Mouse (Mus musculus) kidney, adult 18-20 months (tissue): Measurements from ENCODE around the gene Tpo.
A peak's percentile ranks its signal among the peaks of the same experiment; 100 is the strongest.

Experiments used
- DNase-seq: peaks from one replicate; pipeline ENCODE4 v3.0.0; 2021

Gene Tpo

GRCm38 (mm10) chr12:30132524-30132923, at the start of gene Tpo:
Gene Tpo (minus strand): TSS chr12:30132624.
- no peak for DNase-seq

GRCm38 (mm10) chr12:30181721-30182120, 49.3 kb upstream of the Tpo start:
- no peak for DNase-seq

GRCm38 (mm10) chr12:30179623-30180022, 47.2 kb upstream of the Tpo start:
- DNase-seq, result no peak

- DNase-seq, result no peak
Observed at GRCm38 (mm10) chr12:30177966-30178365, 45.5 kb upstream of the Tpo start.

- no peak for DNase-seq
Observed at GRCm38 (mm10) chr12:30177529-30177928, 45.1 kb upstream of the Tpo start.

GRCm38 (mm10) chr12:30168491-30168890, 36.1 kb upstream of the Tpo start:
- DNase-seq, result no peak

- DNase-seq, result no peak
Observed at GRCm38 (mm10) chr12:30164538-30164937, 32.1 kb upstream of the Tpo start.

- DNase-seq, result no peak
Observed at GRCm38 (mm10) chr12:30164005-30164404, 31.6 kb upstream of the Tpo start.

GRCm38 (mm10) chr12:30161731-30162406, 29.4 kb upstream of the Tpo start:
- no peak for DNase-seq

GRCm38 (mm10) chr12:30160475-30160874, 28.1 kb upstream of the Tpo start:
- DNase-seq, result peak; percentile 9

GRCm38 (mm10) chr12:30159788-30160187, 27.4 kb upstream of the Tpo start:
- DNase-seq, result no peak

GRCm38 (mm10) chr12:30154079-30154673, 21.8 kb upstream of the Tpo start:
- DNase-seq, result no peak

GRCm38 (mm10) chr12:30142085-30142484, 9.7 kb upstream of the Tpo start:
- DNase-seq, result peak; percentile 27

GRCm38 (mm10) chr12:30129411-30129716, 3.1 kb downstream of the Tpo start:
- DNase-seq, result no peak

GRCm38 (mm10) chr12:30128561-30129410, 3.6 kb downstream of the Tpo start:
- peak; percentile 59 for DNase-seq

GRCm38 (mm10) chr12:30122347-30122746, 10.1 kb downstream of the Tpo start:
- no peak for DNase-seq

GRCm38 (mm10) chr12:30112271-30112670, 20.2 kb downstream of the Tpo start:
- no peak for DNase-seq

- no peak for DNase-seq
Observed at GRCm38 (mm10) chr12:30109646-30110605, 22.5 kb downstream of the Tpo start.

- DNase-seq, result no peak
Observed at GRCm38 (mm10) chr12:30102891-30103565, 29.4 kb downstream of the Tpo start.

GRCm38 (mm10) chr12:30092081-30092480, 40.3 kb downstream of the Tpo start:
- DNase-seq, result no peak

- no peak for DNase-seq
Observed at GRCm38 (mm10) chr12:30083971-30084370, 48.5 kb downstream of the Tpo start.

- no peak for DNase-seq
Observed at GRCm38 (mm10) chr12:30077056-30077455, 55.4 kb downstream of the Tpo start.
